ENCODE assay signal across 8 mouse cellular contexts in genomic region chr3:51358660-51359557, GRCm38 (mm10). TPM values are rescaled to one million over a fixed set of nuclear protein-coding genes. Genes with fewer than 3 reads are reported as not detected.
DNase-seq lines count a peak whose midpoint lies in the region; ATAC-seq and TF ChIP-seq lines count a peak whose summit lies in the region.

No protein-coding gene starts in this region.

- DNase-seq in forebrain, embryonic 11.5 days (ENCODE audit: low spot score) = peak; percentile 90
- peak; percentile 32 for DNase-seq in heart, postnatal 0 days (ENCODE audit: low spot score)
- DNase-seq in kidney, postnatal 36 days = peak; percentile 29 to 49
- DNase-seq in lung, adult 2 months = peak; percentile 55
- peak; percentile 52 to 74 for DNase-seq in thymus, adult 18-20 months

- no peak for TF ChIP-seq POLR2A in bone marrow macrophage, adult 2 months (IDR thresholded peaks at IDR 0.05; ENCODE audit: borderline replicate concordance, low read depth, low read length)
- TF ChIP-seq POLR2A in lung, adult 2 months (IDR thresholded peaks at IDR 0.05; ENCODE audit: borderline replicate concordance, extremely low read depth, low read depth, low read length) = no peak

- ATAC-seq in forebrain, embryonic 11.5 days (replicated peaks; ENCODE audit: low FRiP score) = peak; percentile 80
- peak; percentile 59 for ATAC-seq in heart, postnatal 0 days (ENCODE audit: insufficient read depth, low read depth)
- ATAC-seq in neural tube, embryonic 13.5 days (ENCODE audit: low read depth) = peak; percentile 53

- H3K9me3 ChIP-seq in E14TG2a.4 (ENCODE audit: low read length) = no peaks in the 10 kb centered on the region
- no peaks in the 10 kb centered on the region for H3K9me3 ChIP-seq in forebrain, embryonic 11.5 days (ENCODE audit: control insufficient read depth, low read length)
- no peaks in the 10 kb centered on the region for H3K9me3 ChIP-seq in heart, postnatal 0 days (replicated peaks; ENCODE audit: control insufficient read depth, low read length)
- no peaks in the 10 kb centered on the region; the same call in 1 of the 2 replicates for H3K9me3 ChIP-seq in neural tube, embryonic 13.5 days

- H3K27me3 ChIP-seq in E14TG2a.4 (ENCODE audit: insufficient read depth, low read length) = peaks cover 20% of the 10 kb centered on the region
- H3K27me3 ChIP-seq in forebrain, embryonic 11.5 days (ENCODE audit: control insufficient read depth, insufficient read depth, low read length) = no peaks in the 10 kb centered on the region
- H3K27me3 ChIP-seq in heart, postnatal 0 days (ENCODE audit: control insufficient read depth, insufficient read depth, low read length) = no peaks in the 10 kb centered on the region
- peaks cover 36% of the 10 kb centered on the region for H3K27me3 ChIP-seq in neural tube, embryonic 13.5 days

- H3K27ac ChIP-seq in bone marrow macrophage, adult 2 months (ENCODE audit: insufficient read depth, low read depth, low read length) = 0 out of 2 replicates have a peak overlapping the region, but pooled peaks have one; percentile 1
- no peak overlapping the region for H3K27ac ChIP-seq in forebrain, embryonic 11.5 days (ENCODE audit: low read depth, low read length)
- H3K27ac ChIP-seq in heart, postnatal 0 days (ENCODE audit: low read depth) = no peak overlapping the region
- 0 out of 2 replicates have a peak overlapping the region, but pooled peaks have one; percentile 18 for H3K27ac ChIP-seq in neural tube, embryonic 13.5 days (replicated peaks)

- H3K4me1 ChIP-seq in E14TG2a.4 (replicated peaks; ENCODE audit: low read depth, low read length) = peaks cover 44% of the 10 kb centered on the region
- no peaks in the 10 kb centered on the region for H3K4me1 ChIP-seq in bone marrow macrophage, adult 2 months (ENCODE audit: control insufficient read depth, insufficient read depth, low read length)
- peaks cover 5% of the 10 kb centered on the region for H3K4me1 ChIP-seq in forebrain, embryonic 11.5 days (replicated peaks; ENCODE audit: control insufficient read depth, insufficient read depth, low read length)
- H3K4me1 ChIP-seq in heart, postnatal 0 days (ENCODE audit: control insufficient read depth, insufficient read depth) = peaks cover 6% of the 10 kb centered on the region
- H3K4me1 ChIP-seq in lung, adult 2 months (ENCODE audit: control insufficient read depth, insufficient read depth, low read length) = peaks cover 6% of the 10 kb centered on the region; the same call in 1 of the 2 replicates
- peaks cover 13% of the 10 kb centered on the region for H3K4me1 ChIP-seq in neural tube, embryonic 13.5 days (replicated peaks)

- peak overlapping the region; percentile 54 for H3K9ac ChIP-seq in forebrain, embryonic 11.5 days (ENCODE audit: low read length)
- peak overlapping the region; percentile 35; the same call in 1 of the 2 replicates for H3K9ac ChIP-seq in heart, postnatal 0 days (replicated peaks; ENCODE audit: low read depth, low read length)
- peak overlapping the region; percentile 66 for H3K9ac ChIP-seq in neural tube, embryonic 13.5 days

- WGBS in forebrain, embryonic 11.5 days = under 1% methylated on average over 50 of the region's 50 CpGs
- 5% methylated on average over 50 of the region's 50 CpGs for WGBS in heart, postnatal 0 days
- WGBS in lung, adult 2 months = 2% methylated on average over 50 of the region's 50 CpGs
- under 1% methylated on average over 48 of the region's 50 CpGs for WGBS in neural tube, embryonic 13.5 days

- no peak for TF ChIP-seq EP300 in heart, postnatal 0 days (IDR thresholded peaks at IDR 0.05; ENCODE audit: low read depth)

- peak overlapping the region; percentile 90 for H3K4me3 ChIP-seq in E14TG2a.4 (replicated peaks; ENCODE audit: low read length)
- peak overlapping the region; percentile 76 for H3K4me3 ChIP-seq in bone marrow macrophage, adult 2 months (ENCODE audit: insufficient read depth, low read length)
- peak overlapping the region; percentile 54 for H3K4me3 ChIP-seq in forebrain, embryonic 11.5 days (ENCODE audit: low read depth, low read length)
- peak overlapping the region; percentile 47 for H3K4me3 ChIP-seq in heart, postnatal 0 days (ENCODE audit: low read depth, low read length)
- peak overlapping the region; percentile 69 for H3K4me3 ChIP-seq in lung, adult 2 months (replicated peaks; ENCODE audit: extremely low read depth, low read depth, low read length)
- peak overlapping the region; percentile 46 for H3K4me3 ChIP-seq in neural tube, embryonic 13.5 days

- H3K36me3 ChIP-seq in E14TG2a.4 (ENCODE audit: insufficient read depth, low read length) = no peaks in the 10 kb centered on the region
- no peaks in the 10 kb centered on the region for H3K36me3 ChIP-seq in forebrain, embryonic 11.5 days (ENCODE audit: control insufficient read depth, insufficient read depth, low read length)
- H3K36me3 ChIP-seq in heart, postnatal 0 days (replicated peaks; ENCODE audit: control insufficient read depth, insufficient read depth, low read length) = no peaks in the 10 kb centered on the region
- H3K36me3 ChIP-seq in neural tube, embryonic 13.5 days = no peaks in the 10 kb centered on the region

- TF ChIP-seq CTCF in E14TG2a.4 (conservative IDR thresholded peaks at IDR 0.05; ENCODE audit: low read length) = no peak
- no peak for TF ChIP-seq CTCF in bone marrow macrophage, adult 2 months (IDR thresholded peaks at IDR 0.05; ENCODE audit: low read depth, low read length)
- no peak for TF ChIP-seq CTCF in heart, postnatal 0 days (IDR thresholded peaks at IDR 0.05; ENCODE audit: low read depth)
- no peak for TF ChIP-seq CTCF in lung, adult 2 months (IDR thresholded peaks at IDR 0.05; ENCODE audit: insufficient read depth, low read length)

- peak overlapping the region; percentile 61 for H3K4me2 ChIP-seq in forebrain, embryonic 11.5 days (ENCODE audit: low read depth, low read length, severe bottlenecking)
- H3K4me2 ChIP-seq in heart, postnatal 0 days (ENCODE audit: low read depth, low read length) = peak overlapping the region; percentile 69
- peak overlapping the region; percentile 65 for H3K4me2 ChIP-seq in neural tube, embryonic 13.5 days

RNA-seq across cellular contexts. Expression of gene Elf2, which starts 18.4 kb away (rescaled TPM):
- 54.0 and 57.6 TPM in 2 replicates for polyA plus RNA-seq in bone marrow macrophage, adult 2 months (2012; ENCODE audit: insufficient read depth, insufficient read length, missing spikeins)
- polyA plus RNA-seq in forebrain, embryonic 11.5 days (2014; fragmentation: Nextera tagmentation; extraction: Ambion mirVana) = 46.7 and 48.3 TPM in 2 replicates
- 84.0 and 104 TPM in 2 replicates for total RNA-seq in heart, postnatal 0 days (2014; rRNA removed; ENCODE audit: low replicate concordance)
- 40.7 and 46.5 TPM in 2 replicates for polyA plus RNA-seq in heart, postnatal 0 days (2015; fragmentation: Nextera tagmentation; extraction: Ambion mirVana)
- 46.1 and 52.7 TPM in 2 replicates for polyA plus RNA-seq in lung, adult 2 months (2012; rRNA removed)
- polyA plus RNA-seq in neural tube, embryonic 13.5 days (2015; fragmentation: Nextera tagmentation; extraction: Ambion mirVana) = 39.1 and 46.4 TPM in 2 replicates

RNA-seq across cellular contexts. Expression of gene Mgarp, which starts 37.6 kb away (rescaled TPM):
- not detected in 2 replicates for polyA plus RNA-seq in bone marrow macrophage, adult 2 months (2012; ENCODE audit: insufficient read depth, insufficient read length, missing spikeins)
- polyA plus RNA-seq in forebrain, embryonic 11.5 days (2014; fragmentation: Nextera tagmentation; extraction: Ambion mirVana) = 5.2 and 8.4 TPM in 2 replicates
- total RNA-seq in heart, postnatal 0 days (2014; rRNA removed; ENCODE audit: low replicate concordance) = 3.4 and 3.7 TPM in 2 replicates
- polyA plus RNA-seq in heart, postnatal 0 days (2015; fragmentation: Nextera tagmentation; extraction: Ambion mirVana) = 1.2 and 1.3 TPM in 2 replicates
- polyA plus RNA-seq in lung, adult 2 months (2012; rRNA removed) = not detected in 2 replicates
- polyA plus RNA-seq in neural tube, embryonic 13.5 days (2015; fragmentation: Nextera tagmentation; extraction: Ambion mirVana) = 0.28 and 1.7 TPM in 2 replicates

RNA-seq across cellular contexts. Expression of gene Ndufc1, which starts 49.9 kb away (rescaled TPM):
- 133 and 140 TPM in 2 replicates for polyA plus RNA-seq in bone marrow macrophage, adult 2 months (2012; ENCODE audit: insufficient read depth, insufficient read length, missing spikeins)
- 628 and 672 TPM in 2 replicates for polyA plus RNA-seq in forebrain, embryonic 11.5 days (2014; fragmentation: Nextera tagmentation; extraction: Ambion mirVana)
- total RNA-seq in heart, postnatal 0 days (2014; rRNA removed; ENCODE audit: low replicate concordance) = 358 and 459 TPM in 2 replicates
- 3,223 and 3,409 TPM in 2 replicates for polyA plus RNA-seq in heart, postnatal 0 days (2015; fragmentation: Nextera tagmentation; extraction: Ambion mirVana)
- polyA plus RNA-seq in lung, adult 2 months (2012; rRNA removed) = 88.1 and 106 TPM in 2 replicates
- polyA plus RNA-seq in neural tube, embryonic 13.5 days (2015; fragmentation: Nextera tagmentation; extraction: Ambion mirVana) = 833 and 860 TPM in 2 replicates

RNA-seq across cellular contexts. Expression of gene Naa15, which starts 56.0 kb away (rescaled TPM):
- polyA plus RNA-seq in bone marrow macrophage, adult 2 months (2012; ENCODE audit: insufficient read depth, insufficient read length, missing spikeins) = 48.1 and 56.7 TPM in 2 replicates
- 61.5 and 62.6 TPM in 2 replicates for polyA plus RNA-seq in forebrain, embryonic 11.5 days (2014; fragmentation: Nextera tagmentation; extraction: Ambion mirVana)
- total RNA-seq in heart, postnatal 0 days (2014; rRNA removed; ENCODE audit: low replicate concordance) = 19.6 and 21.2 TPM in 2 replicates
- polyA plus RNA-seq in heart, postnatal 0 days (2015; fragmentation: Nextera tagmentation; extraction: Ambion mirVana) = 21.1 and 23.6 TPM in 2 replicates
- polyA plus RNA-seq in lung, adult 2 months (2012; rRNA removed) = 2.1 and 3.9 TPM in 2 replicates
- polyA plus RNA-seq in neural tube, embryonic 13.5 days (2015; fragmentation: Nextera tagmentation; extraction: Ambion mirVana) = 49.8 and 54.2 TPM in 2 replicates

Comparison
In these comparisons a context has a peak if more than half of its experiments do, and no peak if none do; other contexts are left out.
1. H3K27ac ChIP-seq: peak in bone marrow macrophage, adult 2 months (single experiment) and neural tube, embryonic 13.5 days (single experiment); none in forebrain, embryonic 11.5 days (single experiment) and heart, postnatal 0 days (single experiment).
2. DNase-seq: peak in every context shown above with its lines; median percentile 90 in forebrain, embryonic 11.5 days; 63 in thymus, adult 18-20 months; 55 in lung, adult 2 months; 39 in kidney, postnatal 36 days; 32 in heart, postnatal 0 days.
3. Peak in every context shown above with its lines, with median percentiles within 50 percentile points of each other: H3K4me3 ChIP-seq, ATAC-seq, H3K4me2 ChIP-seq and H3K9ac ChIP-seq.